Mouse (Mus musculus) CH12.LX (cell line): ENCODE measurements around the gene Creb5. TPM values are rescaled to one million over a fixed set of nuclear protein-coding genes. Genes with fewer than 3 reads are reported as not detected.

Experiments used
- DNase-seq: peaks from one replicate; pipeline ENCODE4 v3.0.0-alpha.2; 2013; ENCODE audit errors: extremely low read depth
- H3K27ac ChIP-seq: 2 replicates; pipeline ENCODE4 v1.5.1; 2012; ENCODE audit warnings: low read depth, mild to moderate bottlenecking, control low read depth, moderate library complexity; ENCODE audit not compliant: insufficient read depth
- H3K27me3 ChIP-seq: replicated peaks from 2 replicates; pipeline ENCODE3; 2012; ENCODE audit warnings: inconsistent platforms
- H3K36me3 ChIP-seq, 2 experiments: replicated peaks in 1 of 2; 2 replicates each; pipeline versions ENCODE3 to v1.6.1; 2012; ENCODE audit warnings: inconsistent platforms in 1 of 2, low read length in 1 of 2, mild to moderate bottlenecking in 1 of 2, mixed read lengths in 1 of 2, moderate library complexity in 1 of 2; ENCODE audit not compliant: control insufficient read depth in 1 of 2, insufficient read depth in 1 of 2
- H3K4me1 ChIP-seq, 2 experiments: 2 replicates each; pipeline ENCODE4 v1.6.1; 2012; ENCODE audit warnings: inconsistent platforms in 1 of 2, moderate library complexity in 1 of 2; ENCODE audit not compliant: insufficient read depth in 2 of 2, control insufficient read depth in 1 of 2
- H3K4me2 ChIP-seq: 2 replicates; pipeline ENCODE4 v1.6.1; 2012; ENCODE audit warnings: low read depth, mild to moderate bottlenecking, control low read depth; ENCODE audit not compliant: poor library complexity, insufficient read depth, severe bottlenecking
- H3K4me3 ChIP-seq, 3 experiments: fragments of 150-350 bp in 1 of 3; sonication (generic) in 1 of 3; replicated peaks in 1 of 3; 2 replicates each; pipeline versions ENCODE3 to v1.5.1; 2011 to 2012; ENCODE audit warnings: low read depth in 2 of 3, low read length in 2 of 3, mild to moderate bottlenecking in 2 of 3, moderate library complexity in 2 of 3, control low read depth in 1 of 3, improper control_type of control experiment in 1 of 3, inconsistent platforms in 1 of 3, mixed read lengths in 1 of 3; ENCODE audit not compliant: poor library complexity in 1 of 3
- H3K79me2 ChIP-seq: replicated peaks from 2 replicates; pipeline ENCODE4 v1.6.1; 2012; ENCODE audit warnings: mild to moderate bottlenecking, moderate library complexity; ENCODE audit not compliant: control insufficient read depth, poor library complexity, insufficient read depth, severe bottlenecking; ENCODE audit errors: extremely low read depth
- H3K9ac ChIP-seq: 2 replicates; pipeline ENCODE4 v1.6.1; 2012; ENCODE audit warnings: low read depth, mild to moderate bottlenecking, control low read depth, moderate library complexity; ENCODE audit not compliant: insufficient read depth
- H3K9me3 ChIP-seq: replicated peaks from 2 replicates; pipeline ENCODE3; 2012; ENCODE audit warnings: low read length, inconsistent platforms, mixed read lengths
- BHLHE40 ChIP-seq: IDR thresholded peaks from 2 replicates; pipeline ENCODE4 v1.6.1; 2011; ENCODE audit warnings: mild to moderate bottlenecking, low read depth, low read length, improper control_type of control experiment
- CHD1 ChIP-seq: IDR thresholded peaks from 2 replicates; pipeline ENCODE4 v1.6.1; 2012; ENCODE audit warnings: low read depth, low read length, improper control_type of control experiment, inconsistent platforms
- CHD2 ChIP-seq: IDR thresholded peaks from 2 replicates; pipeline ENCODE4 v1.6.1; 2011; ENCODE audit warnings: low read length, improper control_type of control experiment
- CTCF ChIP-seq, 2 experiments: IDR thresholded peaks in 1 of 2; conservative IDR thresholded peaks in 1 of 2; 2 replicates each; pipeline ENCODE4 v1.5.1; 2011 to 2012; ENCODE audit warnings: low read depth in 2 of 2, low read length in 2 of 2, improper control_type of control experiment in 1 of 2, inconsistent platforms in 1 of 2, mild to moderate bottlenecking in 1 of 2, moderate library complexity in 1 of 2
- E2F4 ChIP-seq: IDR thresholded peaks from 2 replicates; pipeline ENCODE4 v1.6.1; 2011; ENCODE audit warnings: low read depth, low read length, improper control_type of control experiment; ENCODE audit not compliant: insufficient replicate concordance
- ELF1 ChIP-seq: IDR thresholded peaks from 2 replicates; pipeline ENCODE4 v1.6.1; 2014; ENCODE audit warnings: low read depth, mild to moderate bottlenecking, inconsistent platforms, low read length, improper control_type of control experiment
- EP300 ChIP-seq: IDR thresholded peaks from 2 replicates; pipeline ENCODE4 v1.6.1; 2011; ENCODE audit warnings: low read length, improper control_type of control experiment
- GABPA ChIP-seq: IDR thresholded peaks from 2 replicates; pipeline ENCODE4 v1.6.1; 2012; ENCODE audit warnings: low read depth, low read length, improper control_type of control experiment, inconsistent platforms; ENCODE audit not compliant: insufficient replicate concordance
- HCFC1 ChIP-seq: IDR thresholded peaks from 2 replicates; pipeline ENCODE4 v1.6.1; 2012; ENCODE audit warnings: low read depth, mild to moderate bottlenecking, inconsistent platforms, low read length, improper control_type of control experiment
- IRF4 ChIP-seq: IDR thresholded peaks from 2 replicates; pipeline ENCODE4 v1.6.1; 2014; ENCODE audit warnings: low read depth, mild to moderate bottlenecking, inconsistent platforms, low read length, improper control_type of control experiment
- JUN ChIP-seq: IDR thresholded peaks from 2 replicates; pipeline ENCODE4 v1.6.1; 2011; ENCODE audit warnings: low read depth, mild to moderate bottlenecking, low read length, improper control_type of control experiment, moderate library complexity; ENCODE audit not compliant: insufficient read depth
- JUND ChIP-seq: conservative IDR thresholded peaks from 2 replicates; pipeline ENCODE4 v1.6.1; 2011; ENCODE audit warnings: low read depth, low read length, improper control_type of control experiment
- MAX ChIP-seq: IDR thresholded peaks from 2 replicates; pipeline ENCODE4 v1.6.1; 2011; ENCODE audit warnings: low read length, improper control_type of control experiment
- MXI1 ChIP-seq: IDR thresholded peaks from 2 replicates; pipeline ENCODE4 v1.6.1; 2011; ENCODE audit warnings: mild to moderate bottlenecking, low read depth, low read length, improper control_type of control experiment
- MYC ChIP-seq: IDR thresholded peaks from 2 replicates; pipeline ENCODE4 v1.6.1; 2011; ENCODE audit warnings: low read depth, mild to moderate bottlenecking, improper control_type of control experiment, low read length
- NRF1 ChIP-seq: IDR thresholded peaks from 2 replicates; pipeline ENCODE4 v1.6.1; 2014; ENCODE audit warnings: low read depth, mild to moderate bottlenecking, inconsistent platforms, low read length, improper control_type of control experiment, moderate library complexity
- POLR2A ChIP-seq: IDR thresholded peaks from 2 replicates; pipeline ENCODE4 v1.6.1; 2011; ENCODE audit warnings: low read depth, mild to moderate bottlenecking, improper control_type of control experiment, low read length
- POLR2AphosphoS2 ChIP-seq: IDR thresholded peaks from 2 replicates; pipeline ENCODE4 v1.6.1; 2011; ENCODE audit warnings: low read depth, low read length, improper control_type of control experiment
- RAD21 ChIP-seq: IDR thresholded peaks from 2 replicates; pipeline ENCODE4 v1.6.1; 2011; ENCODE audit warnings: low read depth, mild to moderate bottlenecking, low read length, improper control_type of control experiment, moderate library complexity
- RCOR1 ChIP-seq: conservative IDR thresholded peaks from 2 replicates; pipeline ENCODE4 v1.6.1; 2012; ENCODE audit warnings: low read depth, mild to moderate bottlenecking, inconsistent platforms, low read length, improper control_type of control experiment
- SMC3 ChIP-seq: IDR thresholded peaks from 2 replicates; pipeline ENCODE4 v1.6.1; 2011; ENCODE audit warnings: low read depth, low read length, improper control_type of control experiment
- TCF12 ChIP-seq: IDR thresholded peaks from 2 replicates; pipeline ENCODE4 v1.6.1; 2014; ENCODE audit warnings: low read depth, mild to moderate bottlenecking, inconsistent platforms, low read length, improper control_type of control experiment
- UBTF ChIP-seq: IDR thresholded peaks from 2 replicates; pipeline ENCODE4 v1.6.1; 2012; ENCODE audit warnings: low read depth, mild to moderate bottlenecking, inconsistent platforms, low read length, improper control_type of control experiment, moderate library complexity
- USF2 ChIP-seq: conservative IDR thresholded peaks from 2 replicates; pipeline ENCODE4 v1.6.1; 2011; ENCODE audit warnings: low read depth, low read length, improper control_type of control experiment
- ZKSCAN1 ChIP-seq: IDR thresholded peaks from 2 replicates; pipeline ENCODE4 v1.6.1; 2012; ENCODE audit warnings: low read depth, inconsistent platforms, low read length, improper control_type of control experiment, borderline replicate concordance
- ZMIZ1 ChIP-seq: IDR thresholded peaks from 2 replicates; pipeline ENCODE4 v1.6.1; 2012; ENCODE audit warnings: low read depth, mild to moderate bottlenecking, inconsistent platforms, low read length, improper control_type of control experiment
- dilution Hi-C: fragments of 300-500 bp; cut with MboI; formaldehyde crosslinking; loops from 2 replicates; pipeline ENCODE4 v1.14.3; 2020; ENCODE audit warnings: low sequenced_read_pairs; ENCODE audit not compliant: extremely low pct_unique_long_range_greater_than_20kb, extremely low pct_ligation_motif_present
- in situ Hi-C: fragments of 300-500 bp; cut with MboI; formaldehyde crosslinking; loops from 3 replicates; pipeline ENCODE4 v1.14.3; 2019; ENCODE audit warnings: low sequenced_read_pairs, low pct_ligation_motif_present, low pct_unique_long_range_greater_than_20kb, mixed read lengths
- polyA plus RNA-seq: library from polyadenylated mRNA; unstranded; fragments of >175 nt; gene quantifications from 2 replicates; pipeline ENCODE4 v1.2.1, GENCODE M21; 2012; ENCODE audit warnings: low read depth; ENCODE audit not compliant: insufficient read length
- total RNA-seq, 2 experiments: library from RNA; depleted of rRNA; stranded (reverse); fragments of 300-350 nt in 1 of 2; fragments of >200 nt in 1 of 2; gene quantifications; 2 replicates each; pipeline ENCODE4 v1.2.3; 2012 to 2014

Gene Creb5
- total and polyA plus RNA-seq, 3 experiments = 0.68 to 2.1 (median 0.86) TPM

GRCm38 (mm10) chr6:53603695-53604094 is 316.6 kb downstream of the Creb5 start:
- H3K79me2 ChIP-seq = no peaks in the 10 kb centered on the region
- no peak overlapping the region for H3K4me3 ChIP-seq
- no peaks in the 10 kb centered on the region for H3K27me3 ChIP-seq
- peaks cover 4% of the 10 kb centered on the region for H3K9me3 ChIP-seq
- H3K4me2 ChIP-seq = no peak overlapping the region
- H3K36me3 ChIP-seq = no peaks in the 10 kb centered on the region
- H3K27ac ChIP-seq = no peak overlapping the region
- in situ Hi-C loops (no loop called here), dilution Hi-C loops (no loop called here)
- TF ChIP-seq E2F4 = no peak
- TF ChIP-seq ZMIZ1 = no peak
- no peak for TF ChIP-seq MYC
- no peak for TF ChIP-seq TCF12
- no peak for TF ChIP-seq BHLHE40
- no peak for TF ChIP-seq EP300
- TF ChIP-seq ZKSCAN1 = no peak
- TF ChIP-seq MXI1 = no peak
- no peak for TF ChIP-seq JUND
- TF ChIP-seq CTCF (conservative IDR thresholded peaks at IDR 0.05 in 1 of 2, IDR thresholded peaks at IDR 0.05 in 1 of 2; ENCODE audit: low read depth in 2 of 2, low read length in 2 of 2) = no peak
- H3K9ac ChIP-seq = no peak overlapping the region
- DNase-seq = no peak
- H3K4me1 ChIP-seq = peaks cover 0 to 2% of the 10 kb centered on the region in 2 experiments; a peak in 1 of 4 replicates

- H3K4me2 ChIP-seq = no peak overlapping the region
These were observed 317.3 kb downstream of the Creb5 start for GRCm38 (mm10) chr6:53604386-53604785.

More at GRCm38 (mm10) chr6:53604386-53604785, 317.3 kb downstream of the Creb5 start:
- H3K4me3 ChIP-seq = no peak overlapping the region
- no peak for DNase-seq
- no peak overlapping the region for H3K27ac ChIP-seq
- H3K36me3 ChIP-seq = no peaks in the 10 kb centered on the region
- TF ChIP-seq UBTF = no peak
- TF ChIP-seq RCOR1 = no peak
- TF ChIP-seq USF2 = no peak
- TF ChIP-seq ELF1 = no peak
- no peak for TF ChIP-seq SMC3
- TF ChIP-seq POLR2AphosphoS2 = no peak
- TF ChIP-seq CTCF (conservative IDR thresholded peaks at IDR 0.05 in 1 of 2, IDR thresholded peaks at IDR 0.05 in 1 of 2; ENCODE audit: low read depth in 2 of 2, low read length in 2 of 2) = no peak
- TF ChIP-seq TCF12 = no peak
- no peak for TF ChIP-seq NRF1
- TF ChIP-seq ZKSCAN1 = no peak
- TF ChIP-seq POLR2A = no peak
- TF ChIP-seq RAD21 = no peak
- no peak for TF ChIP-seq JUN
- TF ChIP-seq CHD1 = no peak
- TF ChIP-seq CHD2 = no peak
- TF ChIP-seq IRF4 = no peak
- no peak for TF ChIP-seq GABPA
- no peak for TF ChIP-seq MAX
- no peak for TF ChIP-seq HCFC1
- H3K27me3 ChIP-seq = no peaks in the 10 kb centered on the region
- H3K79me2 ChIP-seq = no peaks in the 10 kb centered on the region
- no peak overlapping the region for H3K9ac ChIP-seq
- in situ Hi-C loops (no loop called here), dilution Hi-C loops (no loop called here)
- H3K4me1 ChIP-seq = no peaks in the 10 kb centered on the region
- H3K9me3 ChIP-seq = peaks cover 4% of the 10 kb centered on the region
